Mouse (Mus musculus): ENCODE results near the gene 1700037H04Rik.

GRCm38 (mm10) chr2:131188311-131188710, 28.4 kb upstream of the 1700037H04Rik start:
- TF ChIP-seq CEBPB (IDR thresholded peaks at IDR 0.05; ENCODE audit: low read depth) = no peak
- no peak for TF ChIP-seq CTCF (IDR thresholded peaks at IDR 0.05; ENCODE audit: control insufficient read depth, insufficient read depth, insufficient read length)
- TF ChIP-seq USF1 (IDR thresholded peaks at IDR 0.05; ENCODE audit: low read depth) = no peak
- TF ChIP-seq FOSL1 (IDR thresholded peaks at IDR 0.05; ENCODE audit: insufficient read depth, low read length, poor library complexity, severe bottlenecking) = no peak
- TF ChIP-seq MYOG (IDR thresholded peaks at IDR 0.05; ENCODE audit: control insufficient read depth, extremely low read depth, insufficient read length) = no peak
- TF ChIP-seq MAX (IDR thresholded peaks at IDR 0.05) = no peak
- no peak for TF ChIP-seq MYOD1 (IDR thresholded peaks at IDR 0.05; ENCODE audit: control insufficient read depth, insufficient read length, low read depth)
